Mouse (Mus musculus) liver, embryonic 14.5 days (tissue): ENCODE results near the gene Gucy2d. TPM values are rescaled to one million over a fixed set of nuclear protein-coding genes. Genes with fewer than 3 reads are reported as not detected.

Experiments
- ATAC-seq: fragments of 200-750 bp; cut with Nextera tagmentation; 2 replicates; pipeline ENCODE4 v1.8.0; 2017; ENCODE audit warnings: moderate number of reproducible peaks, mild to moderate bottlenecking, moderate library complexity; ENCODE audit not compliant: insufficient read depth
- DNase-seq, 3 experiments: peaks; one replicate each; pipeline ENCODE4 v3.0.0-alpha.2; 2012 to 2013; ENCODE audit warnings: low read depth in 3 of 3, low spot score in 3 of 3
- H3K27ac ChIP-seq: fragments of 300-500 bp; sonication (generic); 2 replicates; pipeline ENCODE4 v1.5.1; 2014; ENCODE audit warnings: moderate library complexity, mild to moderate bottlenecking, control low read depth, inconsistent platforms
- H3K27me3 ChIP-seq: fragments of 300-500 bp; sonication (generic); 2 replicates; pipeline ENCODE4 v1.6.1; 2014; ENCODE audit warnings: mild to moderate bottlenecking, low read length, moderate library complexity; ENCODE audit not compliant: control insufficient read depth, insufficient read depth
- H3K36me3 ChIP-seq: fragments of 300-500 bp; sonication (generic); replicated peaks from 2 replicates; pipeline ENCODE4 v1.6.1; 2014; ENCODE audit warnings: low read depth; ENCODE audit not compliant: control insufficient read depth, insufficient read depth
- H3K4me1 ChIP-seq, 2 experiments: fragments of 200-500 bp in 1 of 2; fragments of 300-500 bp in 1 of 2; sonication (generic) in 1 of 2; replicated peaks; 2 replicates each; pipeline ENCODE4 v1.6.1; 2012 to 2014; ENCODE audit warnings: antibody characterized with exemption in 1 of 2, inconsistent platforms in 1 of 2, low read length in 1 of 2; ENCODE audit not compliant: control insufficient read depth in 2 of 2, insufficient read depth in 2 of 2
- H3K4me2 ChIP-seq: fragments of 300-500 bp; sonication (generic); 2 replicates; pipeline ENCODE4 v1.6.1; 2014; ENCODE audit warnings: low read depth, mild to moderate bottlenecking, control low read depth, moderate library complexity
- H3K4me3 ChIP-seq, 2 experiments: fragments of 200-500 bp in 1 of 2; fragments of 300-500 bp in 1 of 2; sonication (generic) in 1 of 2; 2 replicates each; pipeline ENCODE4 v1.5.1; 2012 to 2014; ENCODE audit warnings: low read depth in 2 of 2, low read length in 2 of 2, mild to moderate bottlenecking in 2 of 2, control low read depth in 1 of 2, inconsistent platforms in 1 of 2, moderate library complexity in 1 of 2; ENCODE audit not compliant: insufficient read depth in 1 of 2
- H3K9ac ChIP-seq: fragments of 300-500 bp; sonication (generic); replicated peaks from 2 replicates; pipeline ENCODE4 v1.6.1; 2014; ENCODE audit warnings: mild to moderate bottlenecking, control low read depth, moderate library complexity
- H3K9me3 ChIP-seq: fragments of 300-500 bp; sonication (generic); 2 replicates; pipeline ENCODE4 v1.6.1; 2016; ENCODE audit warnings: low read length, mixed read lengths; ENCODE audit not compliant: control insufficient read depth
- CTCF ChIP-seq: IDR thresholded peaks from 2 replicates; pipeline ENCODE4 v1.5.1; 2016; ENCODE audit warnings: antibody characterized with exemption, low read depth, control low read depth
- EP300 ChIP-seq: IDR thresholded peaks from 2 replicates; pipeline ENCODE4 v1.6.1; 2016; ENCODE audit warnings: antibody characterized with exemption, low read depth
- WGBS: fragments of 180-500 bp; shearing (Covaris S2); extraction: QIAGEN DNeasy Blood & Tissue Kit; methylation state at CpG from one replicate; pipeline ENCODE4 v1.1.7; 2014; ENCODE audit not compliant: insufficient replicate concordance; 5-methylcytosine and 5-hydroxymethylcytosine counted together
- polyA plus RNA-seq, 2 experiments: library from polyadenylated mRNA; depleted of rRNA in 1 of 2; stranded (reverse) in 1 of 2; unstranded in 1 of 2; fragments of >200 nt; fragmentation: Nextera tagmentation in 1 of 2; extraction: Ambion mirVana in 1 of 2; gene quantifications; 2 replicates each; pipeline versions ENCODE4 v1.2.1 to v1.2.3; 2012 to 2014

Gene Gucy2d
- polyA plus RNA-seq, 2 experiments: not detected

GRCm38 (mm10) chr7:98402582-98403574 is 37.3 kb upstream of the Gucy2d start:
- no peak overlapping the region for H3K9ac ChIP-seq
- H3K27me3 ChIP-seq: no peaks in the 10 kb centered on the region
- no peaks in the 10 kb centered on the region for H3K36me3 ChIP-seq
- H3K4me3 ChIP-seq: no peak overlapping the region
- no peak overlapping the region for H3K4me2 ChIP-seq
- H3K4me1 ChIP-seq: no peaks in the 10 kb centered on the region
- no peak for TF ChIP-seq EP300
- no peak for TF ChIP-seq CTCF
- no peaks in the 10 kb centered on the region for H3K9me3 ChIP-seq
- no peak overlapping the region for H3K27ac ChIP-seq
- 51% methylated on average over 15 of the region's 15 CpGs for WGBS
- no peak for DNase-seq
- no peak for ATAC-seq

- DNase-seq: no peak
- H3K4me1 ChIP-seq: no peaks in the 10 kb centered on the region
- H3K27ac ChIP-seq: no peak overlapping the region
- no peak overlapping the region for H3K4me2 ChIP-seq
- no peaks in the 10 kb centered on the region for H3K9me3 ChIP-seq
- no peak overlapping the region for H3K9ac ChIP-seq
- ATAC-seq: no peak
- TF ChIP-seq CTCF: no peak
- TF ChIP-seq EP300: no peak
- no peaks in the 10 kb centered on the region for H3K27me3 ChIP-seq
- WGBS: 55% methylated on average over 4 of the region's 4 CpGs
- no peaks in the 10 kb centered on the region for H3K36me3 ChIP-seq
- H3K4me3 ChIP-seq: no peak overlapping the region
Observed at GRCm38 (mm10) chr7:98403996-98404395, 36.2 kb upstream of the Gucy2d start.

- H3K4me3 ChIP-seq: no peak overlapping the region
- no peaks in the 10 kb centered on the region for H3K36me3 ChIP-seq
- ATAC-seq: no peak
Observed at GRCm38 (mm10) chr7:98407615-98408014, 32.6 kb upstream of the Gucy2d start.

GRCm38 (mm10) chr7:98413115-98413514 is 27.1 kb upstream of the Gucy2d start:
- ATAC-seq (no peak), DNase-seq (no peak)
- no peak overlapping the region for H3K4me2 ChIP-seq

More at GRCm38 (mm10) chr7:98407615-98408014, 32.6 kb upstream of the Gucy2d start:
- 24% methylated on average over 5 of the region's 5 CpGs for WGBS
- TF ChIP-seq EP300 (no peak), CTCF (no peak)
- Histone ChIP-seq H3K27me3 (no peaks in the 10 kb centered on the region), H3K4me2 (no peak overlapping the region), H3K27ac (no peak overlapping the region), H3K4me1 (no peaks in the 10 kb centered on the region), H3K9ac (no peak overlapping the region), H3K9me3 (no peaks in the 10 kb centered on the region)
- no peak for DNase-seq

GRCm38 (mm10) chr7:98415550-98415949 is 24.7 kb upstream of the Gucy2d start:
- Histone ChIP-seq H3K4me3 (no peak overlapping the region), H3K36me3 (no peaks in the 10 kb centered on the region), H3K9ac (no peak overlapping the region), H3K9me3 (no peaks in the 10 kb centered on the region), H3K27me3 (no peaks in the 10 kb centered on the region), H3K4me2 (no peak overlapping the region), H3K27ac (no peak overlapping the region), H3K4me1 (peaks cover 0 to 6% of the 10 kb centered on the region in 2 experiments; a peak in 2 of 4 replicates)
- ATAC-seq (no peak), DNase-seq (no peak)
- 15% methylated on average over 3 of the region's 3 CpGs for WGBS
- TF ChIP-seq EP300: no peak
- no peak for TF ChIP-seq CTCF

More at GRCm38 (mm10) chr7:98413115-98413514, 27.1 kb upstream of the Gucy2d start:
- H3K4me3 ChIP-seq: no peak overlapping the region
- TF ChIP-seq CTCF (no peak), EP300 (no peak)
- no peak overlapping the region for H3K9ac ChIP-seq
- H3K4me1 ChIP-seq: peaks cover 0 to 6% of the 10 kb centered on the region in 2 experiments; a peak in 2 of 4 replicates
- H3K27ac ChIP-seq: no peak overlapping the region
- H3K27me3 ChIP-seq: no peaks in the 10 kb centered on the region
- no peaks in the 10 kb centered on the region for H3K36me3 ChIP-seq
- WGBS: 58% methylated on average over 4 of the region's 4 CpGs
- H3K9me3 ChIP-seq: no peaks in the 10 kb centered on the region
